Mouse (Mus musculus) kidney, embryonic 14.5 days (tissue): ENCODE measurements at regions not wholly inside any gene's neighbourhood (a gene's known extent, or its start where the extent isn't known, plus 50 kb on each side); places are given as distances from the start of the nearest gene placed in this dataset.

ENCODE experiments used
- ATAC-seq: fragments of 200-750 bp; cut with Nextera tagmentation; 2 replicates; pipeline ENCODE4 v1.8.0; 2017; ENCODE audit warnings: moderate number of reproducible peaks, mild to moderate bottlenecking, moderate TSS enrichment, moderate library complexity; ENCODE audit not compliant: low FRiP score, low TSS enrichment
- H3K27ac ChIP-seq: fragments of 300-500 bp; sonication (generic); 2 replicates; pipeline ENCODE4 v1.5.1; 2014; ENCODE audit warnings: low read depth, mild to moderate bottlenecking, low read length, moderate library complexity, mixed read lengths
- H3K27me3 ChIP-seq: fragments of 300-500 bp; sonication (generic); 2 replicates; pipeline ENCODE4 v1.6.1; 2014; ENCODE audit warnings: mild to moderate bottlenecking, low read length; ENCODE audit not compliant: control insufficient read depth, insufficient read depth
- H3K36me3 ChIP-seq: fragments of 300-500 bp; sonication (generic); 2 replicates; pipeline ENCODE4 v1.6.1; 2014; ENCODE audit warnings: low read length, mixed read lengths; ENCODE audit not compliant: control insufficient read depth, insufficient read depth
- H3K4me1 ChIP-seq: fragments of 300-500 bp; sonication (generic); 2 replicates; pipeline ENCODE4 v1.6.1; 2014; ENCODE audit warnings: low read length, mixed read lengths; ENCODE audit not compliant: control insufficient read depth, insufficient read depth
- H3K4me2 ChIP-seq: fragments of 300-500 bp; sonication (generic); replicated peaks from 2 replicates; pipeline ENCODE4 v1.6.1; 2014; ENCODE audit warnings: low read depth, mild to moderate bottlenecking, low read length
- H3K4me3 ChIP-seq: fragments of 300-500 bp; sonication (generic); 2 replicates; pipeline ENCODE4 v1.5.1; 2014; ENCODE audit warnings: mild to moderate bottlenecking, low read length
- H3K9ac ChIP-seq: fragments of 300-500 bp; sonication (generic); 2 replicates; pipeline ENCODE4 v1.6.1; 2014; ENCODE audit warnings: low read depth, mild to moderate bottlenecking, low read length, moderate library complexity
- H3K9me3 ChIP-seq: fragments of 300-500 bp; sonication (generic); 2 replicates; pipeline ENCODE4 v1.6.1; 2016; ENCODE audit warnings: low read length; ENCODE audit not compliant: control insufficient read depth
- WGBS: fragments of 180-500 bp; shearing (Covaris S2); extraction: QIAGEN DNeasy Blood & Tissue Kit; methylation state at CpG from one replicate; pipeline ENCODE4 v1.1.7; 2014; 5-methylcytosine and 5-hydroxymethylcytosine counted together

DNA sequence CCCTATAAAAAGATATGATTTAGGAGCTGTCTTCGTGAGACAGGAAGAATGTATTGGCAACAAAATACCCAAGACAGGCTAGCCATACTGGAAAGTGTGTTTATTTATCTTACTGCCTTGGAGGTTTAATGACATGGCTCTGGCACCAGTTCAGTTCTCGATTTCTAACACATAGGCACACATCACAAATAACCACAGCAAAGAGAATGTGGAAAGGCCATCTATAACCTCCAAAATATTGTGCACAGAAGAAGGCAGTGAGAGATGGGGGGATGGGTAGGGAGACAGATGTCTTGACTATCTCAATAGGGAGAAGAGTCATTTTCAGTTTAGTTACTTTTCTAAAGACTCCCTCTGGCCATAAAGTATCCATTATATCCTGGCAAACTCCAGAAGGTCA is 90.5 kb downstream of the Minar1 start:
- Histone ChIP-seq H3K4me2 (no peak overlapping the region), H3K36me3 (no peaks in the 10 kb centered on the region), H3K9me3 (no peaks in the 10 kb centered on the region), H3K27me3 (no peaks in the 10 kb centered on the region), H3K9ac (no peak overlapping the region), H3K27ac (no peak overlapping the region), H3K4me3 (no peak overlapping the region), H3K4me1 (no peaks in the 10 kb centered on the region)
- no peak for ATAC-seq
- WGBS: 20% methylated on average over 2 of the region's 2 CpGs

DNA sequence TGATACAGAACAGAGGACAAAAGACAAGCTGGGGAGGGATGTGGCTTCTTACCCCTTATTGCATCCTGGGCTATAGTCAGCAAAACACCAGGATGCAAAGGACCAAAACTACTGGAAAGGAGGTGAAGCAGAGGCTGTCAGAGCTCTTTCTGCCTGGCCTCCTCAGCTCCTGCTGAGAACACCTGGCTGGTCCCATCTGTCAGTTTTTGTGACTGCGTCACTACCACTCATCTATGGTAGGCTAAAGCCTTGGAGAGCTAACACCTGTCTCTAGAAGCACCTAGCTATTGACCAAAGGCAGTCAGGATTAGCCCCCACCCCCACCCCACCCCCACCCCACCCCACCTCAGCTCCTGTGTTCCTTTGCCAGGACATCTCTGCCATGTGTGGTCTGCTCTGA is 98.8 kb downstream of the Minar1 start:
- no peak overlapping the region for H3K4me2 ChIP-seq
- WGBS: 100% methylated on average over 1 of the region's 1 CpGs
- ATAC-seq: no peak
- H3K27ac ChIP-seq: no peak overlapping the region
- H3K36me3 ChIP-seq: no peaks in the 10 kb centered on the region
- no peak overlapping the region for H3K4me3 ChIP-seq
- H3K9me3 ChIP-seq: no peaks in the 10 kb centered on the region
- H3K27me3 ChIP-seq: no peaks in the 10 kb centered on the region
- no peak overlapping the region for H3K9ac ChIP-seq
- H3K4me1 ChIP-seq: no peaks in the 10 kb centered on the region

DNA sequence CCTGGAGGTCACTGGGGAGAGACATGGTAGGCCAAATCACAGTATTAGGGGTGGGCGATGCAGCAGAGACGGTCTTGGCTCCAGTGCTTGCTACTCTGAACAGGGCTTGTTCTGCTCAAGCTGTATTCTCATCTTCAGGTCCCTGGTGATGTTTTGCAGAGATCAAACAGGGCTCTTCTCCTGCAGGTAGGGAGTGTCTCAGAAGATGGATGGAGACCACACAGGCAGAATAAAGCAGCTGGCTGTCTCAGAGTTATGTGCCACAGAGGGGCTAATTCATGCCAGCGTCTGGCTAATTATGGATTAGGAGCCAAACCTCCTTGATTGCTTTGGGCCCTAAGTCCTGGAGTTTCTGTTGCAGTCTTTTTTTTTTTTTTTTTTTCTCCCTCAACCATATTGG is 99.2 kb downstream of the Minar1 start:
- no peak overlapping the region for H3K4me3 ChIP-seq

DNA sequence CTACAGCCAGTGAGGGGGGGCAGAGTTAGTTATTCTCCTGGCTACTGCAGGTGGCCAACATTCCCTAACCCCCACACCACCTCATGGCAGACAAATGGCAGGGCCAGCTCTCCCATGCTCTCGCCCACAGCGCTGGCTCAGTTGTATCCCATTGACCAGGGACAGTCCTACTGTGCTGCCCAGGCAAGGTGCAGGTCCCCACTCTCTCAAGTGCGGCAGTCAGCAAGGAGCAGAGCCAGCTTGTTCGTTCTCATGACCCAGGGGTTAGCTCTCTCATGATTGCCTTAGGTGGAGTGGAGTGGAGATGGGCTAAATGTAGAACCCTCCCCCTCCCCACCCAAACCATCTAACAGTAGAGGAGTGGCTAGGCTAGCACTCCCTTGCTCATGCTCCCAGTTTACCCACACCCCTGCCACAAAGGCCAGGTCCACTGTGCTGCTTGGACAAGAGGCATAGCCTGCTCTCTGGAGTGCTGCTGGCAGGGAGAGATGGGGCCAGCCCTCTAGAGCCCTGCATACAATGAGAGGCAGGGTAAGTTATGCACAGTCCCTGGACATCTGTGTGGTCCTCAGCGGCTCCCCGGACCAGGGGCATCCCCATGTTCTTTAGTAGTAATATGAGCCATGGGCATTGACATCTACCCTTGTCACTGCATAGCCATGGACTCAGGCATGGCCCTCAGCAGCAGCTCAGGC is 114.4 kb downstream of the Minar1 start:
- no peaks in the 10 kb centered on the region for H3K36me3 ChIP-seq
- no peaks in the 10 kb centered on the region for H3K4me1 ChIP-seq
- H3K27me3 ChIP-seq: no peaks in the 10 kb centered on the region
- 87% methylated on average over 6 of the region's 6 CpGs for WGBS
- no peak overlapping the region for H3K27ac ChIP-seq
- no peak overlapping the region for H3K4me3 ChIP-seq
- no peak overlapping the region for H3K4me2 ChIP-seq
- H3K9me3 ChIP-seq: no peaks in the 10 kb centered on the region
- ATAC-seq: no peak
- H3K9ac ChIP-seq: no peak overlapping the region

More for the DNA sequence above, 99.2 kb downstream of the Minar1 start:
- Histone ChIP-seq H3K4me1 (no peaks in the 10 kb centered on the region), H3K9ac (no peak overlapping the region), H3K4me2 (no peak overlapping the region), H3K36me3 (no peaks in the 10 kb centered on the region), H3K9me3 (no peaks in the 10 kb centered on the region), H3K27me3 (no peaks in the 10 kb centered on the region), H3K27ac (no peak overlapping the region)
- no peak for ATAC-seq
- WGBS: 59% methylated on average over 3 of the region's 3 CpGs

DNA sequence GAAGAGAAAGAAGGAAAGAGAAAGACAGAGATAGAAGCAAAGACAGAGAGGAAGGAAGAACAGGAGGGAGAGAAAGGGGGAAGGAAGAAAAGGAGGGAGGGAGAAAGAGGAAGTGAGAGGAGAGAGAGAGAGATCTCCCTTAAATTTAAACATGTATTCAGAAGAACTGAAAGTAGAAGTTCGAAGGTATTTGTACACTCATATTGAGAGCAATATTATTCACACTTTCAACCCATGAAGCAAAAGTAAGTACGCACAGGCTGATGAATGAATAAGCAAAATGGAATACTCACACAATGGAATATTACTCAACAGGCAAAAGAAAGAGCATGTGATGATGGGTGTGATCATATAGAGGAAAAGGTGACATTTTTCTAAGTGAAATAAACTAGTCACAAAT is 120.8 kb downstream of the Minar1 start:
- Histone ChIP-seq H3K36me3 (no peaks in the 10 kb centered on the region), H3K27ac (no peak overlapping the region), H3K27me3 (no peaks in the 10 kb centered on the region), H3K4me1 (no peaks in the 10 kb centered on the region), H3K9ac (no peak overlapping the region), H3K4me3 (no peak overlapping the region), H3K9me3 (no peaks in the 10 kb centered on the region), H3K4me2 (no peak overlapping the region)
- 95% methylated on average over 2 of the region's 2 CpGs for WGBS
- ATAC-seq: no peak

DNA sequence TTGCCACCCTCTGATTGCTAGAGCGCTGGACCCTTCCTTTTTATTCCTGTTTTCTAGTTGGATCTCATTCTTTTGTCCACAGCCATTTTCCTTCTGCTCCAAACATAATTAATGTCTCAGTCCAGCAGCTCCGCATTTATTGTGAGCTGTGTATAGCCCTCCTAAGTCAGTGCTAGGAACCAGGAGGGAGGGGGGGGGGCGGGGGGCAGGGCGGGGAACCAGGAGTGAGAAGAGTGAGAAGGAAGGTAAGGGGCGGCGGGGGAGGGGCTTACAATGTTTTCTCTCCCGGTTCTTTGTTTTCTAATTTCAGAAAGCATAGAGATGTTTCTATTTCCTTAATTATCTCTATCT is 125.6 kb downstream of the Minar1 start:
- no peak overlapping the region for H3K9ac ChIP-seq
- no peaks in the 10 kb centered on the region for H3K9me3 ChIP-seq
- ATAC-seq: peak; percentile 59; the same call in 1 of the 2 replicates
- H3K4me1 ChIP-seq: no peaks in the 10 kb centered on the region
- WGBS: 13% methylated on average over 7 of the region's 7 CpGs
- peak overlapping the region; percentile 27 for H3K4me2 ChIP-seq
- no peaks in the 10 kb centered on the region for H3K36me3 ChIP-seq
- no peak overlapping the region for H3K4me3 ChIP-seq
- no peaks in the 10 kb centered on the region for H3K27me3 ChIP-seq
- H3K27ac ChIP-seq: peak overlapping the region; percentile 12; the same call in 1 of the 2 replicates

DNA sequence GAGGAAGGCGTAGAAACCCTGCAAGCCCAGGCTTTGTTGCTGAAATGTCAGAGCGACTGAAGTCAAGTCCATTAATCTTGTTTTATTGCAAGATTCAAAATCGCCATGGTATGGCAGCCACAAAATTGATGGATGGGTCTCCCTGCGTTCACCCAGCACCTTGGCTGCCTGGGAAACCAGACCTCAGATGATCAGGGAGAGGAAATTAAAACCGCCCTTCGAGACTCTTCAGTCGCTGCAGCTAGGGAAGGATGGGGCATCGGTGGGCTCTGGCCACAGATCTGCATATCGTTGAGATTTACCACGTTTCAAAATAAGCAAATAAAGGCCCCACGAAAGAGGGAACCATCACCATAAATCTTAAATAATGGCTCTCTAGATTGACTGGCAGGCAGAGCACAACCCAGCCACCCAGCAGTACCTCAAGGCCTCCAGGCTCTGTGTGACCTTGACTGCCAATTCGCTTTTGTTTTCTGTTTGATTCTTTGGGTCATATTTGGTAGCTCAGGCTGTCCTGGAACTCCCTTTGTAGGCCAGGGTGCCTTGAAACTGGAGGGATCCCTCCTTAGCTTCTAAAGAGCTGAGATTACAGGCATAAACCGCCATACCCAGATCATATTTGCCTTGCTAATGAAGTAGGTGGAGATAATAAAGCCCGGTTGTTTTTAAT is 126.1 kb downstream of the Minar1 start:
- Histone ChIP-seq H3K27ac (peak overlapping the region; percentile 12; the same call in 1 of the 2 replicates), H3K36me3 (no peaks in the 10 kb centered on the region), H3K9me3 (no peaks in the 10 kb centered on the region), H3K4me1 (no peaks in the 10 kb centered on the region), H3K4me3 (peak overlapping the region; percentile 12; the same call in 1 of the 2 replicates), H3K9ac (peak overlapping the region; percentile 1; the same call in 1 of the 2 replicates), H3K27me3 (no peaks in the 10 kb centered on the region), H3K4me2 (peak overlapping the region; percentile 27)
- WGBS: 13% methylated on average over 14 of the region's 14 CpGs
- ATAC-seq: peak; percentile 84

DNA sequence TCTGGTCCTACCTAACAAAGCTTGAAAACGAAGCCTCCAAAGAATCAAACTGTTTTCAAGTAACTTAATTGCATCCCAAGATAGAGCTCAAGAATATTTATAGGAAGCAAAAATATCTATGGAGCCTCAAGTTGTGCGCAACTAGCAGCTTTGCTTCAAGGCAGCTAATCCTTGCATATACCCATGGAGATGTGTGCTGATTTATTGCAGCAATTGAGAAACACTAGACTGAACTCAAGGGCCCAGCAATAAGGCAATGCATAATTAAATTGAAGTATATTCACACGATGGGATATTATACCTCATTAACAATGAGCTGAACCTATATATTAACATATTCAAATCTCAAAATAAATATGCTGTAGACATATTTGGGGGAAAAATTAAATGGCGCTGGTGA is 135.3 kb downstream of the Minar1 start:
- no peak overlapping the region for H3K4me2 ChIP-seq
- H3K27ac ChIP-seq: no peak overlapping the region
- no peaks in the 10 kb centered on the region for H3K36me3 ChIP-seq
- H3K27me3 ChIP-seq: no peaks in the 10 kb centered on the region
- ATAC-seq: no peak
- H3K4me3 ChIP-seq: no peak overlapping the region
- H3K4me1 ChIP-seq: no peaks in the 10 kb centered on the region
- 84% methylated on average over 4 of the region's 4 CpGs for WGBS
- H3K9me3 ChIP-seq: no peaks in the 10 kb centered on the region
- H3K9ac ChIP-seq: no peak overlapping the region

DNA sequence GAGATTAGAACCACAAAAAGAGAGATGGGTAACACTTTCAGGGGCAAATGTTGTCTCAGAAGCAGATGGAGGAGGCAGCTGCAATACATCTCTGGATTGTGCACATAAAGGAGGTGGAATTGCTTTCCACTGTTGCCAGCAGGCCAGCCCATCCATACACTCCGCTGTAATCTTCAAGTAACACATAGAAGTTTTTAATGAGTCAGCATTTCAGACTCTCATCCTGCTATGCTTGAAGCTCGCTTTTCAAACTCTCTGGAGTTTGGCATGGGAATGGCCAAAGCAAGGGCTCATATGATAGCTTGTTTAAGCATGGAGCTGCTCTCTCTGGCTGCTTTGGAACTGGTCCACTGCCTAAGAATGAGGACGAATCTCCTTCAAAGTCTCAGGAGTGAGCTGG is 143.5 kb downstream of the Minar1 start:
- Histone ChIP-seq H3K27me3 (no peaks in the 10 kb centered on the region), H3K9ac (no peak overlapping the region), H3K9me3 (no peaks in the 10 kb centered on the region), H3K27ac (no peak overlapping the region), H3K4me2 (no peak overlapping the region), H3K4me1 (no peaks in the 10 kb centered on the region), H3K4me3 (no peak overlapping the region), H3K36me3 (no peaks in the 10 kb centered on the region)
- ATAC-seq: no peak
- 74% methylated on average over 3 of the region's 3 CpGs for whole genome bisulfite sequencing
